Mouse (Mus musculus): ENCODE results near the gene Ccdc62.

DNA sequence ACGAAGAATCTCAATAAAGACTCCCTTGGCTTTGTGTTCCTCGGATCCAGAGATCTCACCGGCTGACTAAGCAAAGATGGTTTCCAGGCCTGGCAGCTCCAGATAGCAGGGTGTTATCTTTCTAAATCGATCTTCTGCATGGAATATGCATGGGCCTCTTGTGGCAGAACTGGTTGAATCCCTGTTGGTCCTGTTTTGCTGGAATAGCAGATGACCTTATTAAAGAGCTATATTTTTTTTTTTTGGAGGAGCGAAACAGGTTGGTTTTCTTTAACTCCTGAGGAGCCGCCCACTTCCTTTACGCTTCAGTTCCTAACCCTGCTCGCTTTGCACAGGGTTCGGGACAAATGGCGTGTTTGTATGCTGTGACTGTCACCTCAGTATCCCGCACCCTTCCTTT, 34.1 kb upstream of the Ccdc62 start:
- TF ChIP-seq CTCF (IDR thresholded peaks at IDR 0.05; ENCODE audit: control insufficient read depth, insufficient read depth, insufficient replicate concordance, low read depth, low read length) (no peak), POLR2A (IDR thresholded peaks at IDR 0.05; ENCODE audit: control insufficient read depth, low read depth, low read length) (no peak)
